Mouse (Mus musculus) neural tube, embryonic 14.5 days (tissue): ENCODE data around the gene Zfp53. TPM values are rescaled to one million over a fixed set of nuclear protein-coding genes. Genes with fewer than 3 reads are reported as not detected.

ENCODE experiments used
- ATAC-seq: fragments of 200-750 bp; cut with Nextera tagmentation; 2 replicates; pipeline ENCODE4 v1.8.0; 2017; ENCODE audit warnings: low read depth, mild to moderate bottlenecking, moderate TSS enrichment, moderate library complexity
- H3K27ac ChIP-seq: fragments of 300-500 bp; sonication (generic); 2 replicates; pipeline ENCODE4 v1.5.1; 2014; ENCODE audit warnings: low read depth, mild to moderate bottlenecking, control low read depth, low read length, moderate library complexity, mixed read lengths
- H3K27me3 ChIP-seq: fragments of 300-500 bp; sonication (generic); 2 replicates; pipeline ENCODE4 v1.6.1; 2014; ENCODE audit warnings: low read length; ENCODE audit not compliant: control insufficient read depth, insufficient read depth
- H3K36me3 ChIP-seq: fragments of 300-500 bp; sonication (generic); 2 replicates; pipeline ENCODE4 v1.6.1; 2014; ENCODE audit warnings: low read length, mixed read lengths; ENCODE audit not compliant: control insufficient read depth, insufficient read depth
- H3K4me1 ChIP-seq: fragments of 300-500 bp; sonication (generic); 2 replicates; pipeline ENCODE4 v1.6.1; 2014; ENCODE audit warnings: low read length; ENCODE audit not compliant: control insufficient read depth, insufficient read depth
- H3K4me2 ChIP-seq: fragments of 300-500 bp; sonication (generic); 2 replicates; pipeline ENCODE4 v1.6.1; 2014; ENCODE audit warnings: mild to moderate bottlenecking, low read depth, low read length, control low read depth
- H3K4me3 ChIP-seq: fragments of 300-500 bp; sonication (generic); 2 replicates; pipeline ENCODE4 v1.5.1; 2014; ENCODE audit warnings: low read depth, low read length, control low read depth, mixed read lengths
- H3K9ac ChIP-seq: fragments of 300-500 bp; sonication (generic); replicated peaks from 2 replicates; pipeline ENCODE4 v1.6.1; 2014; ENCODE audit warnings: low read depth, mild to moderate bottlenecking, control low read depth, low read length, mixed read lengths
- H3K9me3 ChIP-seq: fragments of 300-500 bp; sonication (generic); 2 replicates; pipeline ENCODE4 v1.6.1; 2016; ENCODE audit warnings: low read length; ENCODE audit not compliant: control insufficient read depth
- WGBS: fragments of 180-500 bp; shearing (Covaris S2); extraction: QIAGEN DNeasy Blood & Tissue Kit; methylation state at CpG from one replicate; pipeline ENCODE4 v1.1.7; 2014; 5-methylcytosine and 5-hydroxymethylcytosine counted together
- polyA plus RNA-seq: library from polyadenylated mRNA; unstranded; fragments of >200 nt; fragmentation: Nextera tagmentation; extraction: Ambion mirVana; gene quantifications from 2 replicates; pipeline ENCODE4 v1.2.1, GENCODE M21; 2014

The Zfp53 gene
- polyA plus RNA-seq, 1 experiment from 2014 or later, result 10.4 TPM

DNA sequence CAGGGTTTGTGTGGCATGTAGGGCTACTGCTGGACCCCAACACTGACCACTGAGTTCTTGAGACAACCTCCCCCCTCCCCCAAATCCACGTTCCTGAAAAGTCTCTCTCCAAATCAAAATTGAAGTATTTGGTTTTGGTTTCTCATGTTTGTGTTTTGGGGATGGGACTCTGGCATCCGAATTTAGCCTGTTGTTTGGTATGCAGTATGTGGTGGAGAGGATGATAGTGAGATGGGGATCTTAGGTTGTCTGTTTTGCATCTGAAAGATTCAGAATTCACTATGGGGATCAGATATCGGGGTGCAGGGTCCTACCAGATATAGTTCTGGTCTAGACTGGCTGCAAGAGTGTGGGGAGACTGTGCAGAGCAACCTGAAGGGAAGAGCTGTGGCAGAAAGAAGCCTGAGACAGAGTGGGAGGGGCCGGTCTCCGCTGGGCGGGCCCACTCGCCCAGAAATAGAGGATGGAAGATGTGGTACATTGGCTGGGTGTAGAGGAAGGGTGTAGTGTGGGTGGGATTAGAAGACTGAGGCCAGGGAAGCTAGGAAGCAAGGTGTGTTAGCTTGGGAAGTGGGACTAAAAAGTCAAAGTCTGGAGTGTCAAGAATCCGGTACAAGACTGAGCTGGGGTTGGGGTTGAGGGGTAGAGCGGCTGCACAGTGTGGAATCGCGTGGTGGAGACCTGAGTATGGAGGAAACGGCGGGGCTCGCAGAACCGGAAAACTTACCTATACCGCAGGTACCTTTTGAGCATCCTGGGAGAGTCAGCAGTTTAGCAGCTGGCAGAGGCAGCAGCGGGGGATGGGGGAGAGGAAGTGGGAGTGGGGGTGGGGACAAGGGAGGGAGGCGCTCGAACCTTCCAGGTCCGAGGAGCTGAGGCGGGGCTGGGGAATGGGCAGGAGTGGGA, 46.6 kb downstream of the Zfp53 start, which contains the start of gene Zfp52:
TSS of gene Zfp52 (plus strand) at position 444 of the 906 bp plus-strand sequence.
- H3K4me1 ChIP-seq, result peaks cover 9% of the 10 kb centered on the region; the same call in 1 of the 2 replicates
- peak; percentile 24; the same call in 1 of the 2 replicates for ATAC-seq

DNA sequence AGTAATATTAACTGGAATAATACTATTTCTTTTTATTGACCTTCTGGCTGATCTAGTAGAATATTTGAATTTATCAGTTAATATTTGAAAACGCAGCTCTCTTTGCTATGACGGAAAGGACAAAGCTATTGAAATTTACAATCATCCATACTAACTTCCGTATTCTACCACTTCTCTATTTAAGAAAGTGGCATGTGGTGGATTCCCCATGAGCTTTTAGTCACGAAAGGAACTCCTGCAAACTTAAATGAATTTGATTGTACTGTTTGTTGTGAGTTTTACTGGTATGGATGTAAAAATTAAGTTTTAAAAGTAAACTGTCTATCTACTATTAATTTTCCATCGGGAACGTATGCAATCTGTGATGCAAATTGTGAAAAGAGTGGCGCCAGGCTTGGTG, 47.3 kb downstream of the Zfp53 start:
- Histone ChIP-seq H3K4me1 (peaks cover 9% of the 10 kb centered on the region; the same call in 1 of the 2 replicates), H3K4me2 (peak overlapping the region; percentile 63), H3K36me3 (no peaks in the 10 kb centered on the region), H3K9ac (peak overlapping the region; percentile 41; the same call in 1 of the 2 replicates), H3K27me3 (no peaks in the 10 kb centered on the region), H3K9me3 (no peaks in the 10 kb centered on the region), H3K4me3 (peak overlapping the region; percentile 35), H3K27ac (no peak overlapping the region)
- ATAC-seq, result no peak
- WGBS, result 41% methylated on average over 7 of the region's 7 CpGs

More for the DNA sequence above, 46.6 kb downstream of the Zfp53 start, which contains the start of gene Zfp52:
- no peaks in the 10 kb centered on the region for H3K27me3 ChIP-seq
- H3K27ac ChIP-seq, result no peak within 1 kb of the TSS
- no peaks in the 10 kb centered on the region for H3K9me3 ChIP-seq
- H3K9ac ChIP-seq, result peak within 1 kb of the TSS; percentile 41; the same call in 1 of the 2 replicates
- no peaks in the 10 kb centered on the region for H3K36me3 ChIP-seq
- peak within 1 kb of the TSS; percentile 35 for H3K4me3 ChIP-seq
- peak within 1 kb of the TSS; percentile 63 for H3K4me2 ChIP-seq
- WGBS, result 6% methylated on average over 21 of the region's 21 CpGs

DNA sequence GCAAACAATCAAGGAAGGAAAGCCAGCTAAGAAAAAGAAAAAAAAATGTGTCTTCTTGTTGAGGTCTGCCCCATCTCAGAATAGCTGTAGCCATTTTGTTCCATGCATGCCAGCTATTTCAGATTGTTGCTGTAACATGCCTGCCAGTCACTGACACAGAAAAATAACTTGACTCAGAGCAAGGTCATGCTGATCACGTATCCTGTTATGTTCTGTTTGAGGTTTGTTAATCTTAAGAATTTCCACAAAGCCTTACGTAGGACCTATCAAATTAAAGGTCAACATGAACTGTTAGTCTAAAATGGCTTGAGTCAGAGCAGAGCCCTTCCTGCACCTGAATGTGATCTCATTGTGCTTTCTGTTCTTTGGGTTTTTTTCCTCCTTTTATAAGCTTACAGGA, 47.9 kb downstream of the Zfp53 start:
- H3K36me3 ChIP-seq, result no peaks in the 10 kb centered on the region
- no peak overlapping the region for H3K9ac ChIP-seq
- H3K27me3 ChIP-seq, result no peaks in the 10 kb centered on the region
- H3K4me1 ChIP-seq, result peaks cover 5% of the 10 kb centered on the region; the same call in 1 of the 2 replicates
- ATAC-seq, result no peak
- no peak overlapping the region for H3K4me3 ChIP-seq
- no peaks in the 10 kb centered on the region for H3K9me3 ChIP-seq
- no peak overlapping the region for H3K27ac ChIP-seq
- no peak overlapping the region for H3K4me2 ChIP-seq
- WGBS, result 82% methylated on average over 2 of the region's 2 CpGs

DNA sequence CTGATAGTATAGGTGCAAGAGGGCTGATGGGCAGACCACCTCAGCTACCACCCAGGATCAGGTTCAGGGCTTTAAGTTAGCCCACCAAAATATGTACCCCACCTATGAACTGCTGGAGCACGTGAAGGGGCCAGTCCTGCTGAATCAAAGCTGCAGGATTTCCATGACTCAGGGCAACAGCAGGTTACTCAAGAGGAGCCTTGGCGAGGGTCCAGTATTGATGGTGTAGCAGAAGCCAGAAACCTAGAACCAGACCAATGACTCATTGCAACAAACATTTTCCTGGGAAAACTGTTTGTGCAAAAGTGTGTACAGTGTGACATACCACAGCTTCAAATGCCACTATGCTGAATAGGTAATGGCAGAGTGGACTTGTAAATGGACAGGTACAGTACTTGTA, 69.0 kb downstream of the Zfp53 start:
- Histone ChIP-seq H3K9ac (no peak overlapping the region), H3K4me3 (no peak overlapping the region), H3K4me1 (no peaks in the 10 kb centered on the region), H3K27me3 (no peaks in the 10 kb centered on the region), H3K4me2 (no peak overlapping the region), H3K9me3 (no peaks in the 10 kb centered on the region), H3K36me3 (no peaks in the 10 kb centered on the region), H3K27ac (no peak overlapping the region)
- WGBS, result 83% methylated on average over 2 of the region's 2 CpGs
- no peak for ATAC-seq

Other genes starting within 250 kb of the Zfp53 start
- not detected in 2 replicates for gene Vmn1r235, start 232.6 kb upstream of the Zfp53 start, polyA plus RNA-seq
- not detected in 2 replicates for gene Vmn1r236, start 206.1 kb upstream of the Zfp53 start, polyA plus RNA-seq
- not detected in 2 replicates for gene Vmn1r237, start 177.1 kb upstream of the Zfp53 start, polyA plus RNA-seq
- gene Zfp677, start 105.2 kb upstream of the Zfp53 start, polyA plus RNA-seq, result 5.6 and 6.8 TPM in 2 replicates
- gene Zfp54, start 65.8 kb upstream of the Zfp53 start, polyA plus RNA-seq, result 5.2 and 7.6 TPM in 2 replicates
- gene Zfp51, start 38.6 kb upstream of the Zfp53 start, polyA plus RNA-seq, result 12.8 and 15.8 TPM in 2 replicates
- 1.5 and 2.3 TPM in 2 replicates for gene Zfp52, start 46.5 kb downstream of the Zfp53 start, polyA plus RNA-seq
- 23.7 and 27.1 TPM in 2 replicates for gene Zfp948, start 78.0 kb downstream of the Zfp53 start, polyA plus RNA-seq
- 11.8 and 15.2 TPM in 2 replicates for gene Zfp983, start 161.6 kb downstream of the Zfp53 start, polyA plus RNA-seq
- gene Gm10226, start 202.9 kb downstream of the Zfp53 start, polyA plus RNA-seq, result 24.6 and 26.9 TPM in 2 replicates
- gene Zfp760, start 218.7 kb downstream of the Zfp53 start, polyA plus RNA-seq, result 11.6 and 15.5 TPM in 2 replicates
- gene Zfp229, start 241.8 kb downstream of the Zfp53 start, polyA plus RNA-seq, result 11.5 and 11.8 TPM in 2 replicates